Mouse (Mus musculus) brain, embryonic 14.5 days (tissue): ENCODE measurements around the gene Ugt1a5. TPM values are rescaled to one million over a fixed set of nuclear protein-coding genes. Genes with fewer than 3 reads are reported as not detected.
"Not testable (repeated sequence)": the region's sequence is repeated elsewhere in the genome, so short reads cannot be mapped to it uniquely, and the experiment has no call there.

Experiments
- DNase-seq: peaks from one replicate; pipeline ENCODE4 v3.0.0-alpha.2; 2011; ENCODE audit warnings: low read depth
- CTCF ChIP-seq: fragments of 200-500 bp; IDR thresholded peaks from 2 replicates; pipeline ENCODE4 v1.5.1; 2012; ENCODE audit warnings: inconsistent platforms, mild to moderate bottlenecking, moderate library complexity, borderline replicate concordance; ENCODE audit not compliant: insufficient read depth, insufficient read length; ENCODE audit errors: extremely low read depth
- POLR2A ChIP-seq: fragments of 200-500 bp; IDR thresholded peaks from 2 replicates; pipeline ENCODE4 v1.6.1; 2012; ENCODE audit warnings: mild to moderate bottlenecking, inconsistent platforms, borderline replicate concordance; ENCODE audit not compliant: poor library complexity, insufficient read depth, insufficient read length, severe bottlenecking; ENCODE audit errors: extremely low read depth
- polyA plus RNA-seq: library from polyadenylated mRNA; depleted of rRNA; stranded (reverse); fragments of >200 nt; gene quantifications from 2 replicates; pipeline ENCODE4 v1.2.3, GENCODE M21; 2012

Gene Ugt1a5
- polyA plus RNA-seq, 1 experiment, result not detected

DNA sequence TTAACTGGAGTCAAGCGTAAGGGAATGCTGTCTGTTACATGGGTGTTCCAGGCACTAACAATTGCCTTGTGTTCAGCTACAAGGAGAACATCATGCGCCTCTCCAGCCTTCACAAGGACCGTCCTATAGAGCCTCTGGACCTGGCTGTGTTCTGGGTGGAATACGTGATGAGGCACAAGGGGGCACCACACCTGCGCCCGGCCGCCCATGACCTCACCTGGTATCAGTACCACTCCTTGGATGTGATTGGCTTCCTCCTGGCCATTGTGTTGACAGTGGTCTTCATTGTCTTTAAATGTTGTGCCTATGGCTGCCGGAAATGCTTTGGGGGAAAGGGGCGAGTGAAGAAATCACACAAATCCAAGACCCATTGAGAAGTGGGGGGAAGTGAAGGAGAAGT, 52.2 kb downstream of the Ugt1a5 start:
- TF ChIP-seq CTCF (no peak), POLR2A (no peak)
- DNase-seq, result peak; percentile 1

- TF ChIP-seq POLR2A (no peak), CTCF (no peak)
- DNase-seq, result no peak
Observed at GRCm38 (mm10) chr1:88218591-88218990, 52.8 kb downstream of the Ugt1a5 start.

GRCm38 (mm10) chr1:88219054-88219453, 53.2 kb downstream of the Ugt1a5 start:
- TF ChIP-seq POLR2A (no peak), CTCF (no peak)
- no peak for DNase-seq

GRCm38 (mm10) chr1:88220336-88220735, 54.5 kb downstream of the Ugt1a5 start:
- DNase-seq, result no peak
- no peak for TF ChIP-seq POLR2A
- TF ChIP-seq CTCF, result no peak

GRCm38 (mm10) chr1:88222216-88222615, 56.4 kb downstream of the Ugt1a5 start:
- no peak for DNase-seq
- TF ChIP-seq POLR2A (no peak), CTCF (no peak)

GRCm38 (mm10) chr1:88223011-88223515, 57.3 kb downstream of the Ugt1a5 start:
- not testable (repeated sequence) for DNase-seq

GRCm38 (mm10) chr1:88223591-88223990, 57.8 kb downstream of the Ugt1a5 start:
- no peak for DNase-seq
- TF ChIP-seq CTCF, result no peak
- TF ChIP-seq POLR2A, result no peak

DNA sequence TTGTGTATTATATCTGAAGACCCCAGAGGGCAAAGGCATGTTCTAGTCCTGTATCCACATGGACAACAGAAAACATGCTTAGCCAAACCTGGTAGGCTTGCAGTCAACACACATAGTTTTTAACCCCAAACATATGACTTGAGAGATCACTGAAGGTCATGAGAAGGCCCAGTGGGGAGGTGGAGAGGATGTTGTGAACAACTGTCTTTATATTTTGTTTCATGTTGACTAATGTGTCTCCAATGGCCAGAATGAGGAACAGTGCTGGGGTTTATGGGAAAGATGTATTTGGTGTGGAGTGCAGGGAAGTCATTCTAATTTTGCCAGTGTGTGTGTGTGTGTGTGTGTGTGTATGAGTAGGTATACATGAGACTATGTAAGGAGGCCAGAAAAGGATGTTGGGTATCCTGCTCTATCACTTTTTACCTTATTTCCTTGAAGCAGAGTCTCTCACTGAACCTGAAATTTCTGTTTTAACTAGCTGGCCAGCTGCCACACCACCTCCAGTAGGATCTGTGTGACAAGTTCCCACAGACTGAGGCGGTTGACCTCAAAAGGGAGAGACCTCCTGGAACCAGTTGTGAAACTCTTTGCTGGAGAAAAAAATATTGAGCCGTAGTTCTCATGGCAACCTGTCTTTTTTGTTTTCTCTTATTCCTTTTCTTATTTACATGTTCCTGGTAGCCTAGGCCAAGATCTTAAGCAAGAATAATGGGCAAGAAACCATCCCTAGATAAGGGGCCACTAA, 58.4 kb downstream of the Ugt1a5 start:
- DNase-seq, result no peak
- TF ChIP-seq CTCF (no peak), POLR2A (no peak)

DNA sequence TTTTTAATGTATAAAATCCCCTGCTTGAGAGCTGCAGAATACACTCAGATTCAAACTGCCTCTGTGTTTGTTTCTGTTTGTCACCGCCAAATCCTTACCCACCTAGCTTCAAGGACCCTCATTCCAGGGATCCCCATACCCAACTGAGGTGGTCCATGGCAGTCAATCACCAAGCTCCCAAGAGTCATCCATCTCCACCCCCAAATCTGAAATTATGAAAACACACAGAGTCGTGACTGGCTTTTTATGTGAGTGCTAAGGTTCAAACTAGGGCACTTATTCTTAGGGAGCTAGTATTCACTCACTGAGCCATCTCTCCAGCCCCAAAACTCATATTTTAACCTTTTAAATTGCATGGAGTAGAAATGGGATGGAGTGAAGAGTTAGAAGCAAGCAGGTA, 59.5 kb downstream of the Ugt1a5 start:
- not testable (repeated sequence) for DNase-seq

DNA sequence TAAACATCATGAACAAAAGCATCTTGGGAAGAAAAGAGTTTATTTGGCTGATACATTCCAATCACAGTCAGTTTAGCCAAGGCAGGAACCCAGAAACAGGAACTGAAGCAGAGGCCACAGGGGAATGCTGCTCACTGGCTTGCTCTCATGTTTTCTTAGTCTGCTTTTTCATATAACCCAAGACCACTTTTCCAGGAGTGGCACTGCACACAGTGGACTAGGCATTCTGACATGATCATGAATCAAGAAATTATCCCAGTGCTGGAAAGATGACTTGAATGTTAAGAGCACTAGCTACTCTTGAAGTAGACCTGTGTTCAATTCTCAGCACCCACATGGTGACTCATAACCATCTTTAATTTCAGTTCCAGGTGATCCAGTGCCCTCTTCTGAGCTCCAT, 59.9 kb downstream of the Ugt1a5 start:
- TF ChIP-seq POLR2A (no peak), CTCF (no peak)
- DNase-seq, result no peak

GRCm38 (mm10) chr1:88226670-88227379, 61.0 kb downstream of the Ugt1a5 start, which contains the start of gene Mroh2a:
Mroh2a (plus strand) TSS chr1:88226986.
- no peak for TF ChIP-seq POLR2A
- no peak for TF ChIP-seq CTCF
- no peak for DNase-seq

- no peak for TF ChIP-seq CTCF
- TF ChIP-seq POLR2A, result no peak
- DNase-seq, result no peak
Observed at GRCm38 (mm10) chr1:88227482-88227881, 61.7 kb downstream of the Ugt1a5 start.
